Mouse (Mus musculus): ENCODE data around the gene Map4k4.

The Map4k4 gene

GRCm38 (mm10) chr1:39900181-39901005 is at the start of gene Map4k4:
Gene Map4k4 (plus strand): TSS chr1:39900913.
- DNase-seq (ENCODE audit: low spot score): peak; percentile 36

GRCm38 (mm10) chr1:39855949-39856348 is 44.8 kb upstream of the Map4k4 start:
- no peak for DNase-seq (ENCODE audit: low spot score)

GRCm38 (mm10) chr1:39856795-39857447 is 43.8 kb upstream of the Map4k4 start:
- no peak for DNase-seq (ENCODE audit: low spot score)

- DNase-seq (ENCODE audit: low spot score): no peak
Observed at GRCm38 (mm10) chr1:39857448-39857820, 43.3 kb upstream of the Map4k4 start.

- DNase-seq (ENCODE audit: low spot score): no peak
Observed at GRCm38 (mm10) chr1:39859213-39859612, 41.5 kb upstream of the Map4k4 start.

- no peak for DNase-seq (ENCODE audit: low spot score)
Observed at GRCm38 (mm10) chr1:39866367-39867141, 34.2 kb upstream of the Map4k4 start.

- no peak for DNase-seq (ENCODE audit: low spot score)
Observed at GRCm38 (mm10) chr1:39867142-39867525, 33.6 kb upstream of the Map4k4 start.

- no peak for DNase-seq (ENCODE audit: low spot score)
Observed at GRCm38 (mm10) chr1:39867966-39868593, 32.6 kb upstream of the Map4k4 start.

GRCm38 (mm10) chr1:39868825-39869571 is 31.7 kb upstream of the Map4k4 start:
- no peak for DNase-seq (ENCODE audit: low spot score)

GRCm38 (mm10) chr1:39869721-39870201 is 31.0 kb upstream of the Map4k4 start:
- no peak for DNase-seq (ENCODE audit: low spot score)

- DNase-seq (ENCODE audit: low spot score): no peak
Observed at GRCm38 (mm10) chr1:39877981-39878380, 22.7 kb upstream of the Map4k4 start.

- no peak for DNase-seq (ENCODE audit: low spot score)
Observed at GRCm38 (mm10) chr1:39882505-39882904, 18.2 kb upstream of the Map4k4 start.

GRCm38 (mm10) chr1:39884803-39885515 is 15.8 kb upstream of the Map4k4 start:
- DNase-seq (ENCODE audit: low spot score): no peak

GRCm38 (mm10) chr1:39887997-39888396 is 12.7 kb upstream of the Map4k4 start:
- no peak for DNase-seq (ENCODE audit: low spot score)

- DNase-seq (ENCODE audit: low spot score): no peak
Observed at GRCm38 (mm10) chr1:39889429-39889828, 11.3 kb upstream of the Map4k4 start.

- no peak for DNase-seq (ENCODE audit: low spot score)
Observed at GRCm38 (mm10) chr1:39889973-39890372, 10.7 kb upstream of the Map4k4 start.

GRCm38 (mm10) chr1:39893153-39893880 is 7.4 kb upstream of the Map4k4 start:
- no peak for DNase-seq (ENCODE audit: low spot score)

- DNase-seq (ENCODE audit: low spot score): no peak
Observed at GRCm38 (mm10) chr1:39895097-39895496, 5.6 kb upstream of the Map4k4 start.

- DNase-seq (ENCODE audit: low spot score): no peak
Observed at GRCm38 (mm10) chr1:39895506-39895905, 5.2 kb upstream of the Map4k4 start.

GRCm38 (mm10) chr1:39896581-39896980 is 4.1 kb upstream of the Map4k4 start:
- peak; percentile 41 for DNase-seq (ENCODE audit: low spot score)
